Mouse (Mus musculus): ENCODE measurements around the gene Gm5795.
"Not testable (repeated sequence)": the region's sequence is repeated elsewhere in the genome, so short reads cannot be mapped to it uniquely, and the experiment has no call there.

The Gm5795 gene

GRCm38 (mm10) chr14:3187955-3188354 lies at the start of gene Gm5795:
TSS of gene Gm5795 (plus strand) at chr14:3188255.
- DNase-seq (ENCODE audit: low spot score): not testable (repeated sequence)

GRCm38 (mm10) chr14:3208272-3209152 lies 20.5 kb downstream of the Gm5795 start, which contains the start of gene D830030K20Rik:
TSS of gene D830030K20Rik (plus strand) at chr14:3208488.
- not testable (repeated sequence) for DNase-seq (ENCODE audit: low spot score)

DNA sequence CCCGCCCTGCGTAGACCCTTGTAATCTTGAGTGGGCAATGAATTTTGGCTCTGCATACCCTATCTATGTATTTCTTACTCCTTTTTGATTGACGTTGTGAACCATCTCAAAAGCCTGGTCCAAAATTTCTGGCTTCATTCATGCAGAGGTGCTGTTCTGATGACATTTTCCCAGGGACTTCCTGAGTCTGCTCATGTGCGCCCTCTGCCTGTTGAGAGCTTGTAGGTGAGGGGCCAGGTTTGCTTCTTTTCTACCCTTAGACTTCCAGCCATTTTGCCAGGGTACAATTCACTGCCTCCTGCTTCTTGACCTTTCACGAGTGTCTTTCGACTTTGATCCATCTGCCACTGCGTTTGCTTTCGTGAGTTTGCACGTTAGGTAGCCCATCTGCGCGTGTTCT lies 21.3 kb downstream of the Gm5795 start:
- DNase-seq (ENCODE audit: low spot score): not testable (repeated sequence)
